Comparison of ENCODE assay signal across 34 mouse cellular contexts in genomic region chr4:109953509-109953908, GRCm38 (mm10). TPM values are rescaled to one million over a fixed set of nuclear protein-coding genes. Genes with fewer than 3 reads are reported as not detected.
"Had no signal": no experiment of that assay in that cellular context is flagged by ENCODE, and none has a peak within 500 bp of the region (broad histone marks: within the 10 kb centered on the region; RNA-seq: fewer than 3 reads in every experiment).

No protein-coding gene starts in this region.

- H3K36me3 ChIP-seq: limb, embryonic 10.5 days; limb, embryonic 12.5 days; limb, embryonic 13.5 days; limb, embryonic 15.5 days; liver, embryonic 12.5 days; liver, embryonic 13.5 days; liver, embryonic 15.5 days; lung, embryonic 15.5 days; midbrain, embryonic 10.5 days; midbrain, embryonic 12.5 days; midbrain, embryonic 13.5 days; midbrain, embryonic 15.5 days had no signal

- H3K9ac ChIP-seq: limb, embryonic 12.5 days; limb, embryonic 13.5 days; limb, embryonic 15.5 days; liver, embryonic 12.5 days; liver, embryonic 13.5 days; liver, embryonic 14.5 days; liver, embryonic 15.5 days; liver, postnatal 0 days; lung, embryonic 14.5 days; lung, embryonic 15.5 days; midbrain, embryonic 12.5 days; midbrain, embryonic 13.5 days; midbrain, embryonic 15.5 days had no signal

- H3K9me3 ChIP-seq: limb, embryonic 10.5 days; limb, embryonic 12.5 days; limb, embryonic 13.5 days; limb, embryonic 15.5 days; liver, embryonic 12.5 days; liver, embryonic 13.5 days; liver, embryonic 15.5 days; lung, embryonic 15.5 days; megakaryocyte, embryonic 14.5 days; midbrain, embryonic 10.5 days; midbrain, embryonic 12.5 days; midbrain, embryonic 13.5 days; midbrain, embryonic 15.5 days had no signal

- H3K27ac ChIP-seq: left cerebral cortex, adult 2 months; limb, embryonic 10.5 days; limb, embryonic 12.5 days; limb, embryonic 13.5 days; limb, embryonic 15.5 days; liver, embryonic 12.5 days; liver, embryonic 13.5 days; liver, embryonic 14.5 days; liver, embryonic 15.5 days; lung, embryonic 15.5 days; macrophage; midbrain, embryonic 10.5 days; midbrain, embryonic 12.5 days; midbrain, embryonic 13.5 days; midbrain, embryonic 15.5 days had no signal

- ATAC-seq: liver, embryonic 12.5 days; liver, postnatal 0 days; lung, postnatal 0 days; midbrain, embryonic 13.5 days; midbrain, embryonic 15.5 days; midbrain, embryonic 16.5 days had no signal

- DNase-seq: left cerebral cortex, postnatal 4 days; liver; liver, embryonic 13.5 days; liver, postnatal 0 days; lung, adult 18-20 months; lung, adult 2 months; lung, embryonic 14.5 days; lung, postnatal 10 days; lung, postnatal 14 days; lung, postnatal 36 days; lung, postnatal 4 days; midbrain, embryonic 14.5 days had no signal

- H3K4me2 ChIP-seq: limb, embryonic 12.5 days; limb, embryonic 13.5 days; limb, embryonic 15.5 days; liver, embryonic 11.5 days; liver, embryonic 12.5 days; liver, embryonic 13.5 days; liver, embryonic 15.5 days; lung, embryonic 14.5 days; lung, embryonic 15.5 days; midbrain, embryonic 12.5 days; midbrain, embryonic 13.5 days; midbrain, embryonic 15.5 days had no signal

- H3K27me3 ChIP-seq: limb, embryonic 12.5 days; limb, embryonic 13.5 days; limb, embryonic 15.5 days; liver, embryonic 12.5 days; liver, embryonic 13.5 days; liver, embryonic 15.5 days; lung, embryonic 15.5 days; megakaryocyte, embryonic 14.5 days; midbrain, embryonic 12.5 days; midbrain, embryonic 13.5 days; midbrain, embryonic 15.5 days had no signal

- H3K4me1 ChIP-seq: limb, embryonic 10.5 days; limb, embryonic 15.5 days; liver, embryonic 15.5 days; lung, embryonic 15.5 days; megakaryocyte, embryonic 14.5 days; midbrain, embryonic 10.5 days; midbrain, embryonic 12.5 days; midbrain, embryonic 13.5 days; midbrain, embryonic 15.5 days had no signal

- H3K4me3 ChIP-seq: left cerebral cortex, adult 2 months; limb, embryonic 10.5 days; limb, embryonic 12.5 days; limb, embryonic 13.5 days; limb, embryonic 15.5 days; liver, embryonic 12.5 days; liver, embryonic 13.5 days; liver, embryonic 15.5 days; lung, embryonic 15.5 days; megakaryocyte, embryonic 14.5 days; midbrain, embryonic 10.5 days; midbrain, embryonic 12.5 days; midbrain, embryonic 13.5 days; midbrain, embryonic 15.5 days; myocyte had no signal

RNA-seq across cellular contexts. Expression of gene Dmrta2, which starts 24.3 kb away (rescaled TPM):
- total RNA-seq: liver, adult 2 months; megakaryocyte-erythroid progenitor cell, adult 5-6 weeks; monocyte, adult 5-6 weeks had no signal
- polyA plus RNA-seq: liver, embryonic 13.5 days; liver, embryonic 15.5 days; liver, postnatal 0 days; lung, postnatal 0 days had no signal
